Mouse (Mus musculus) MEL (cell line): ENCODE measurements around the gene Hipk1. TPM values are rescaled to one million over a fixed set of nuclear protein-coding genes. Genes with fewer than 3 reads are reported as not detected.

Experiments used
- DNase-seq: peaks from one replicate; pipeline ENCODE4 v3.0.0; 2011; ENCODE audit warnings: low read depth, low spot score
- H3K27ac ChIP-seq: 2 replicates; pipeline ENCODE4 v1.5.1; 2012; ENCODE audit warnings: low read depth, mild to moderate bottlenecking, control low read depth, low read length, moderate library complexity; ENCODE audit not compliant: control insufficient read depth
- H3K27me3 ChIP-seq, 2 experiments: fragments of 150-350 bp in 1 of 2; sonication (generic) in 1 of 2; 2 replicates each; pipeline ENCODE4 v1.6.1; 2012; ENCODE audit warnings: low read length in 2 of 2, mild to moderate bottlenecking in 2 of 2, improper control_type of control experiment in 1 of 2, moderate library complexity in 1 of 2; ENCODE audit not compliant: insufficient read depth in 2 of 2, control insufficient read depth in 1 of 2
- H3K36me3 ChIP-seq, 2 experiments: 2 replicates each; pipeline ENCODE4 v1.6.1; 2012 to 2014; ENCODE audit warnings: low read length in 2 of 2, improper control_type of control experiment in 1 of 2, inconsistent platforms in 1 of 2, mild to moderate bottlenecking in 1 of 2; ENCODE audit not compliant: insufficient read depth in 2 of 2, control insufficient read depth in 1 of 2
- H3K4me1 ChIP-seq, 2 experiments: fragments of 150-350 bp in 1 of 2; sonication (generic) in 1 of 2; 2 replicates each; pipeline ENCODE4 v1.6.1; 2012; ENCODE audit warnings: low read length in 2 of 2, improper control_type of control experiment in 1 of 2, mild to moderate bottlenecking in 1 of 2; ENCODE audit not compliant: insufficient read depth in 2 of 2, control insufficient read depth in 1 of 2
- H3K4me3 ChIP-seq, 2 experiments: fragments of 150-350 bp in 1 of 2; sonication (generic) in 1 of 2; 2 replicates each; pipeline ENCODE4 v1.5.1; 2012; ENCODE audit warnings: low read depth in 2 of 2, low read length in 2 of 2, mild to moderate bottlenecking in 2 of 2, moderate library complexity in 2 of 2, control low read depth in 1 of 2, improper control_type of control experiment in 1 of 2; ENCODE audit not compliant: control insufficient read depth in 1 of 2, insufficient read depth in 1 of 2
- H3K79me2 ChIP-seq: 2 replicates; pipeline ENCODE4 v1.6.1; 2012; ENCODE audit warnings: mild to moderate bottlenecking, low read length, moderate library complexity; ENCODE audit not compliant: control insufficient read depth, poor library complexity, insufficient read depth
- H3K9ac ChIP-seq: 2 replicates; pipeline ENCODE4 v1.6.1; 2012; ENCODE audit warnings: low read depth, mild to moderate bottlenecking, control low read depth, low read length, moderate library complexity; ENCODE audit not compliant: control insufficient read depth, poor library complexity, severe bottlenecking
- H3K9me3 ChIP-seq: fragments of 150-350 bp; sonication (generic); replicated peaks from 2 replicates; pipeline ENCODE4 v1.6.1; 2012; ENCODE audit warnings: mild to moderate bottlenecking, low read length, improper control_type of control experiment, moderate library complexity; ENCODE audit not compliant: insufficient read depth
- CHD1 ChIP-seq: IDR thresholded peaks from 2 replicates; pipeline ENCODE4 v1.6.1; 2012; ENCODE audit warnings: low read depth, mild to moderate bottlenecking, inconsistent platforms, low read length, improper control_type of control experiment
- CHD2 ChIP-seq: IDR thresholded peaks from 2 replicates; pipeline ENCODE4 v1.6.1; 2011; ENCODE audit warnings: low read length, improper control_type of control experiment
- CTCF ChIP-seq, 3 experiments: IDR thresholded peaks in 2 of 3; conservative IDR thresholded peaks in 1 of 3; 2 replicates each; pipeline ENCODE4 v1.5.1; 2011 to 2012; ENCODE audit warnings: low read length in 3 of 3, low read depth in 2 of 3, mild to moderate bottlenecking in 2 of 3, improper control_type of control experiment in 1 of 3, inconsistent platforms in 1 of 3, mixed read lengths in 1 of 3, moderate library complexity in 1 of 3; ENCODE audit not compliant: control insufficient read depth in 1 of 3, insufficient read depth in 1 of 3, poor library complexity in 1 of 3, severe bottlenecking in 1 of 3
- E2F4 ChIP-seq: IDR thresholded peaks from 2 replicates; pipeline ENCODE4 v1.6.1; 2011; ENCODE audit warnings: low read depth, low read length, improper control_type of control experiment, borderline replicate concordance
- ELF1 ChIP-seq: IDR thresholded peaks from 2 replicates; pipeline ENCODE4 v1.6.1; 2014; ENCODE audit warnings: low read depth, mild to moderate bottlenecking, inconsistent platforms, low read length, improper control_type of control experiment, moderate library complexity
- JUND ChIP-seq: IDR thresholded peaks from 2 replicates; pipeline ENCODE4 v1.6.1; 2011; ENCODE audit warnings: low read depth, mild to moderate bottlenecking, improper control_type of control experiment, low read length
- KAT2A ChIP-seq: conservative IDR thresholded peaks from 2 replicates; pipeline ENCODE4 v1.6.1; 2012; ENCODE audit warnings: low read depth, low read length, improper control_type of control experiment, inconsistent platforms
- MAFK ChIP-seq: IDR thresholded peaks from 2 replicates; pipeline ENCODE4 v1.6.1; 2011; ENCODE audit warnings: low read depth, mild to moderate bottlenecking, low read length, improper control_type of control experiment, borderline replicate concordance
- MAX ChIP-seq: IDR thresholded peaks from 2 replicates; pipeline ENCODE4 v1.6.1; 2011; ENCODE audit warnings: low read length, improper control_type of control experiment
- MEF2A ChIP-seq: IDR thresholded peaks from 2 replicates; pipeline ENCODE4 v1.6.1; 2014; ENCODE audit warnings: low read depth, mild to moderate bottlenecking, inconsistent platforms, low read length, improper control_type of control experiment; ENCODE audit not compliant: poor library complexity, insufficient replicate concordance, severe bottlenecking; ENCODE audit errors: extremely low read depth
- MYC ChIP-seq: IDR thresholded peaks from 2 replicates; pipeline ENCODE4 v1.6.1; 2011; ENCODE audit warnings: low read depth, mild to moderate bottlenecking, low read length, improper control_type of control experiment, moderate library complexity
- NRF1 ChIP-seq: IDR thresholded peaks from 2 replicates; pipeline ENCODE4 v1.6.1; 2014; ENCODE audit warnings: low read depth, mild to moderate bottlenecking, inconsistent platforms, low read length, improper control_type of control experiment, moderate library complexity; ENCODE audit not compliant: poor library complexity, insufficient read depth, severe bottlenecking
- POLR2A ChIP-seq, 2 experiments: IDR thresholded peaks; 2 replicates each; pipeline ENCODE4 v1.6.1; 2011 to 2012; ENCODE audit warnings: low read length in 2 of 2, mild to moderate bottlenecking in 2 of 2, control low read depth in 1 of 2, improper control_type of control experiment in 1 of 2, low read depth in 1 of 2, moderate library complexity in 1 of 2; ENCODE audit not compliant: control insufficient read depth in 1 of 2, insufficient read depth in 1 of 2, poor library complexity in 1 of 2
- POLR2AphosphoS5 ChIP-seq: IDR thresholded peaks from 2 replicates; pipeline ENCODE4 v1.6.1; 2012; ENCODE audit warnings: low read depth, borderline replicate concordance, mild to moderate bottlenecking, inconsistent platforms, low read length, moderate library complexity, mixed read lengths
- RAD21 ChIP-seq: IDR thresholded peaks from 2 replicates; pipeline ENCODE4 v1.6.1; 2011; ENCODE audit warnings: mild to moderate bottlenecking, low read depth, low read length, improper control_type of control experiment
- SIN3A ChIP-seq: IDR thresholded peaks from 2 replicates; pipeline ENCODE4 v1.6.1; 2012; ENCODE audit warnings: low read length, improper control_type of control experiment, inconsistent platforms
- SMC3 ChIP-seq: IDR thresholded peaks from 2 replicates; pipeline ENCODE4 v1.6.1; 2011; ENCODE audit warnings: low read depth, low read length, improper control_type of control experiment
- TBP ChIP-seq: IDR thresholded peaks from 2 replicates; pipeline ENCODE4 v1.8.0; 2011; ENCODE audit warnings: low read depth, low read length, improper control_type of control experiment
- TCF12 ChIP-seq: IDR thresholded peaks from 2 replicates; pipeline ENCODE4 v1.6.1; 2014; ENCODE audit warnings: low read depth, mild to moderate bottlenecking, inconsistent platforms, low read length, improper control_type of control experiment, moderate library complexity
- UBTF ChIP-seq: IDR thresholded peaks from 2 replicates; pipeline ENCODE4 v1.6.1; 2012; ENCODE audit warnings: low read depth, mild to moderate bottlenecking, inconsistent platforms, low read length, improper control_type of control experiment, moderate library complexity, borderline replicate concordance; ENCODE audit not compliant: insufficient read depth
- USF1 ChIP-seq: IDR thresholded peaks from 2 replicates; pipeline ENCODE4 v1.6.1; 2014; ENCODE audit warnings: low read depth, mild to moderate bottlenecking, inconsistent platforms, low read length, improper control_type of control experiment, moderate library complexity
- ZC3H11A ChIP-seq: IDR thresholded peaks from 2 replicates; pipeline ENCODE4 v1.6.1; 2012; ENCODE audit warnings: low read depth, mild to moderate bottlenecking, inconsistent platforms, low read length, improper control_type of control experiment
- ZNF384 ChIP-seq: IDR thresholded peaks from 2 replicates; pipeline ENCODE4 v1.6.1; 2012; ENCODE audit warnings: low read depth, mild to moderate bottlenecking, inconsistent platforms, low read length, improper control_type of control experiment
- polyA plus RNA-seq, 2 experiments: library from polyadenylated mRNA; stranded (reverse) in 1 of 2; unstranded in 1 of 2; fragments of >175 nt in 1 of 2; fragments of >200 nt in 1 of 2; gene quantifications; 2 replicates each; pipeline versions ENCODE4 v1.2.1 to v1.2.4; 2012; ENCODE audit warnings: low replicate concordance in 2 of 2, low read depth in 1 of 2; ENCODE audit not compliant: insufficient read length in 2 of 2, insufficient read depth in 1 of 2, missing spikeins in 1 of 2
- total RNA-seq: library from RNA; depleted of rRNA; stranded (reverse); fragments of 300-350 nt; gene quantifications from 2 replicates; pipeline ENCODE4 v1.2.3, GENCODE M21; 2012

Hipk1 gene
- total and polyA plus RNA-seq, 3 experiments = 16.7 to 28.7 TPM; not detected in 1

GRCm38 (mm10) chr3:103789096-103789495, 2.3 kb downstream of the Hipk1 start:
- no peaks in the 10 kb centered on the region for H3K9me3 ChIP-seq
- no peak overlapping the region for H3K4me3 ChIP-seq
- no peaks in the 10 kb centered on the region for H3K27me3 ChIP-seq
- H3K9ac ChIP-seq = peak overlapping the region; percentile 92
- H3K36me3 ChIP-seq = peaks cover 0 to 32% of the 10 kb centered on the region in 2 experiments; a peak in 2 of 4 replicates
- peaks cover 55% of the 10 kb centered on the region for H3K79me2 ChIP-seq
- no peak for DNase-seq
- peaks cover 13 to 16% of the 10 kb centered on the region in 2 experiments for H3K4me1 ChIP-seq
- no peak for TF ChIP-seq RAD21
- no peak for TF ChIP-seq CHD2
- no peak for TF ChIP-seq MAFK
- TF ChIP-seq CHD1 = no peak
- no peak for TF ChIP-seq USF1
- TF ChIP-seq ELF1 = no peak
- no peak for TF ChIP-seq ZNF384
- TF ChIP-seq TBP = no peak
- TF ChIP-seq MYC = no peak
- TF ChIP-seq JUND = no peak
- no peak for TF ChIP-seq POLR2AphosphoS5
- TF ChIP-seq NRF1 = no peak
- no peak for TF ChIP-seq SMC3
- TF ChIP-seq ZC3H11A = no peak
- TF ChIP-seq CTCF (IDR thresholded peaks at IDR 0.05 in 2 of 3, conservative IDR thresholded peaks at IDR 0.05 in 1 of 3; ENCODE audit: control insufficient read depth in 1 of 3, insufficient read depth in 1 of 3, low read depth in 2 of 3, low read length in 3 of 3, poor library complexity in 1 of 3, severe bottlenecking in 1 of 3) = no peak
- no peak for TF ChIP-seq TCF12
- TF ChIP-seq POLR2A (IDR thresholded peaks at IDR 0.05; ENCODE audit: control insufficient read depth in 1 of 2, insufficient read depth in 1 of 2, low read depth in 1 of 2, low read length in 2 of 2, poor library complexity in 1 of 2) = no peak
- TF ChIP-seq E2F4 = no peak
- TF ChIP-seq, all 39 proteins: peak for 0
- no peak overlapping the region for H3K27ac ChIP-seq

GRCm38 (mm10) chr3:103787225-103787624, 4.1 kb downstream of the Hipk1 start:
- Histone ChIP-seq H3K36me3 (peaks cover 0 to 25% of the 10 kb centered on the region in 2 experiments; a peak in 2 of 4 replicates), H3K27ac (no peak overlapping the region), H3K4me3 (no peak overlapping the region), H3K79me2 (peaks cover 62% of the 10 kb centered on the region), H3K27me3 (no peaks in the 10 kb centered on the region), H3K4me1 (peaks cover 0 to 6% of the 10 kb centered on the region in 2 experiments), H3K9ac (no peak overlapping the region), H3K9me3 (no peaks in the 10 kb centered on the region)
- TF ChIP-seq MEF2A (no peak), MAX (no peak), SIN3A (no peak), RAD21 (no peak), UBTF (no peak), KAT2A (no peak), CTCF (IDR thresholded peaks at IDR 0.05 in 2 of 3, conservative IDR thresholded peaks at IDR 0.05 in 1 of 3; ENCODE audit: control insufficient read depth in 1 of 3, insufficient read depth in 1 of 3, low read depth in 2 of 3, low read length in 3 of 3, poor library complexity in 1 of 3, severe bottlenecking in 1 of 3) (no peak), JUND (no peak), POLR2AphosphoS5 (no peak), ZC3H11A (no peak), SMC3 (no peak)
- no peak for DNase-seq
